Mouse (Mus musculus): ENCODE data around the gene Zbtb20.

The Zbtb20 gene

GRCm38 (mm10) chr16:43575507-43575906 is 699.8 kb downstream of the Zbtb20 start:
- DNase-seq = no peak

- DNase-seq = no peak
Observed at GRCm38 (mm10) chr16:43577399-43577798, 701.7 kb downstream of the Zbtb20 start.

GRCm38 (mm10) chr16:43578351-43578750 is 702.7 kb downstream of the Zbtb20 start:
- no peak for DNase-seq

GRCm38 (mm10) chr16:43579111-43579510 is 703.4 kb downstream of the Zbtb20 start:
- no peak for DNase-seq

GRCm38 (mm10) chr16:43580321-43580822 is 704.7 kb downstream of the Zbtb20 start:
- no peak for DNase-seq

- no peak for DNase-seq
Observed at GRCm38 (mm10) chr16:43581551-43581950, 705.9 kb downstream of the Zbtb20 start.

- DNase-seq = no peak
Observed at GRCm38 (mm10) chr16:43586859-43587429, 711.3 kb downstream of the Zbtb20 start.

- no peak for DNase-seq
Observed at GRCm38 (mm10) chr16:43590704-43591493, 715.2 kb downstream of the Zbtb20 start.

- DNase-seq = no peak
Observed at GRCm38 (mm10) chr16:43592062-43592461, 716.4 kb downstream of the Zbtb20 start.

GRCm38 (mm10) chr16:43592801-43593200 is 717.1 kb downstream of the Zbtb20 start:
- DNase-seq = no peak

- no peak for DNase-seq
Observed at GRCm38 (mm10) chr16:43597375-43598060, 721.8 kb downstream of the Zbtb20 start.

GRCm38 (mm10) chr16:43599707-43600106 is 724.0 kb downstream of the Zbtb20 start:
- no peak for DNase-seq

GRCm38 (mm10) chr16:43602573-43602972 is 726.9 kb downstream of the Zbtb20 start:
- DNase-seq = no peak

GRCm38 (mm10) chr16:43603591-43604141 is 728.0 kb downstream of the Zbtb20 start:
- DNase-seq = no peak

- DNase-seq = no peak
Observed at GRCm38 (mm10) chr16:43604399-43605013, 728.8 kb downstream of the Zbtb20 start.

- DNase-seq = no peak
Observed at GRCm38 (mm10) chr16:43607086-43607485, 731.4 kb downstream of the Zbtb20 start.

GRCm38 (mm10) chr16:43608066-43608465 is 732.4 kb downstream of the Zbtb20 start:
- no peak for DNase-seq

GRCm38 (mm10) chr16:43610375-43610774 is 734.7 kb downstream of the Zbtb20 start:
- no peak for DNase-seq

- DNase-seq = no peak
Observed at GRCm38 (mm10) chr16:43616348-43616747, 740.7 kb downstream of the Zbtb20 start.

- DNase-seq = no peak
Observed at GRCm38 (mm10) chr16:43617346-43617745, 741.7 kb downstream of the Zbtb20 start.

- no peak for DNase-seq
Observed at GRCm38 (mm10) chr16:43618286-43618685, 742.6 kb downstream of the Zbtb20 start.

GRCm38 (mm10) chr16:43619277-43619676 is 743.6 kb downstream of the Zbtb20 start:
- no peak for DNase-seq

- no peak for DNase-seq
Observed at GRCm38 (mm10) chr16:43620359-43620758, 744.7 kb downstream of the Zbtb20 start.

Measured in thymus, postnatal 25 days (tissue).